Mouse (Mus musculus): ENCODE results near the gene Cp. TPM values are rescaled to one million over a fixed set of nuclear protein-coding genes. Genes with fewer than 3 reads are reported as not detected.

The Cp gene
- polyA plus RNA-seq, 1 experiment from 2014 or later = 5.5 TPM

Other genes starting within 250 kb of the Cp start
- 9.9 and 12.1 TPM in 2 replicates for gene Hps3, start 78.3 kb downstream of the Cp start, polyA plus RNA-seq (2014; fragmentation: Nextera tagmentation; extraction: Ambion mirVana)
- gene Hltf, start 100.8 kb downstream of the Cp start, polyA plus RNA-seq (2014; fragmentation: Nextera tagmentation; extraction: Ambion mirVana) = 18.9 and 20.4 TPM in 2 replicates
- 56.5 and 59.5 TPM in 2 replicates for gene Gyg, start 198.3 kb downstream of the Cp start, polyA plus RNA-seq (2014; fragmentation: Nextera tagmentation; extraction: Ambion mirVana)

Data from embryonic facial prominence, embryonic 14.5 days (tissue).